Mouse (Mus musculus): ENCODE data around the gene Lrrc4b. TPM values are rescaled to one million over a fixed set of nuclear protein-coding genes. Genes with fewer than 3 reads are reported as not detected.

Lrrc4b gene
- polyA plus RNA-seq, 1 experiment from 2014 or later = 7.4 TPM

Small RNA genes within 50 kb of the gene (microRNA-seq; reads per million reads assigned to microRNA genes)
- gene Mir7052 = not detected

Other genes starting within 250 kb of the Lrrc4b start
- gene Klk1b24, start 240.8 kb upstream of the Lrrc4b start, polyA plus RNA-seq (2014; fragmentation: Nextera tagmentation; extraction: Ambion mirVana) = not detected in 2 replicates
- gene Klk1b3, start 230.8 kb upstream of the Lrrc4b start, polyA plus RNA-seq (2014; fragmentation: Nextera tagmentation; extraction: Ambion mirVana) = not detected in 2 replicates
- not detected in 2 replicates for gene Klk1b4, start 221.6 kb upstream of the Lrrc4b start, polyA plus RNA-seq (2014; fragmentation: Nextera tagmentation; extraction: Ambion mirVana)
- not detected in 2 replicates for gene Klk1b5, start 213.1 kb upstream of the Lrrc4b start, polyA plus RNA-seq (2014; fragmentation: Nextera tagmentation; extraction: Ambion mirVana)
- not detected in 2 replicates for gene Klk1, start 203.7 kb upstream of the Lrrc4b start, polyA plus RNA-seq (2014; fragmentation: Nextera tagmentation; extraction: Ambion mirVana)
- gene Gm36864, start 192.8 kb upstream of the Lrrc4b start, polyA plus RNA-seq (2014; fragmentation: Nextera tagmentation; extraction: Ambion mirVana) = not detected in 2 replicates
- 1.1 and 1.2 TPM in 2 replicates for gene 1700028J19Rik, start 182.3 kb upstream of the Lrrc4b start, polyA plus RNA-seq (2014; fragmentation: Nextera tagmentation; extraction: Ambion mirVana)
- 143 TPM in 2 replicates for gene 2410002F23Rik, start 182.3 kb upstream of the Lrrc4b start, polyA plus RNA-seq (2014; fragmentation: Nextera tagmentation; extraction: Ambion mirVana)
- not detected in 2 replicates for gene Acp4, start 171.6 kb upstream of the Lrrc4b start, polyA plus RNA-seq (2014; fragmentation: Nextera tagmentation; extraction: Ambion mirVana)
- not detected in 2 replicates for gene Gm15517, start 167.6 kb upstream of the Lrrc4b start, polyA plus RNA-seq (2014; fragmentation: Nextera tagmentation; extraction: Ambion mirVana)
- gene Clec11a, start 122.1 kb upstream of the Lrrc4b start, polyA plus RNA-seq (2014; fragmentation: Nextera tagmentation; extraction: Ambion mirVana) = 1.9 and 2.4 TPM in 2 replicates
- gene Shank1, start 118.8 kb upstream of the Lrrc4b start, polyA plus RNA-seq (2014; fragmentation: Nextera tagmentation; extraction: Ambion mirVana) = 4.6 and 4.7 TPM in 2 replicates
- gene Syt3, start 44.9 kb upstream of the Lrrc4b start, polyA plus RNA-seq (2014; fragmentation: Nextera tagmentation; extraction: Ambion mirVana) = 2.9 and 3.7 TPM in 2 replicates
- 1.0 and 1.1 TPM in 2 replicates for gene 1700008O03Rik, start 43.2 kb upstream of the Lrrc4b start, polyA plus RNA-seq (2014; fragmentation: Nextera tagmentation; extraction: Ambion mirVana)
- 1.2 and 1.6 TPM in 2 replicates for gene Aspdh, start 36.4 kb downstream of the Lrrc4b start, polyA plus RNA-seq (2014; fragmentation: Nextera tagmentation; extraction: Ambion mirVana)
- 60.0 and 66.2 TPM in 2 replicates for gene Josd2, start 39.0 kb downstream of the Lrrc4b start, polyA plus RNA-seq (2014; fragmentation: Nextera tagmentation; extraction: Ambion mirVana)
- gene Emc10, start 67.5 kb downstream of the Lrrc4b start, polyA plus RNA-seq (2014; fragmentation: Nextera tagmentation; extraction: Ambion mirVana) = 104 and 110 TPM in 2 replicates
- gene Fam71e1, start 67.6 kb downstream of the Lrrc4b start, polyA plus RNA-seq (2014; fragmentation: Nextera tagmentation; extraction: Ambion mirVana) = 12.3 and 13.3 TPM in 2 replicates
- gene Mybpc2, start 95.6 kb downstream of the Lrrc4b start, polyA plus RNA-seq (2014; fragmentation: Nextera tagmentation; extraction: Ambion mirVana) = 0.07 TPM in 1 of 2 replicates, not detected in the other
- not detected in 2 replicates for gene Spib, start 103.1 kb downstream of the Lrrc4b start, polyA plus RNA-seq (2014; fragmentation: Nextera tagmentation; extraction: Ambion mirVana)
- 62.3 and 64.8 TPM in 2 replicates for gene Pold1, start 119.8 kb downstream of the Lrrc4b start, polyA plus RNA-seq (2014; fragmentation: Nextera tagmentation; extraction: Ambion mirVana)
- 68.1 and 71.9 TPM in 2 replicates for gene Nr1h2, start 124.9 kb downstream of the Lrrc4b start, polyA plus RNA-seq (2014; fragmentation: Nextera tagmentation; extraction: Ambion mirVana)
- 0.42 and 0.49 TPM in 2 replicates for gene Napsa, start 143.4 kb downstream of the Lrrc4b start, polyA plus RNA-seq (2014; fragmentation: Nextera tagmentation; extraction: Ambion mirVana)
- 0.92 and 1.7 TPM in 2 replicates for gene Kcnc3, start 161.6 kb downstream of the Lrrc4b start, polyA plus RNA-seq (2014; fragmentation: Nextera tagmentation; extraction: Ambion mirVana)
- 2.2 and 2.5 TPM in 2 replicates for gene Myh14, start 241.8 kb downstream of the Lrrc4b start, polyA plus RNA-seq (2014; fragmentation: Nextera tagmentation; extraction: Ambion mirVana)

Measured in neural tube, embryonic 11.5 days (tissue).